Mouse (Mus musculus): ENCODE data around the gene Map3k21.

Map3k21 gene

DNA sequence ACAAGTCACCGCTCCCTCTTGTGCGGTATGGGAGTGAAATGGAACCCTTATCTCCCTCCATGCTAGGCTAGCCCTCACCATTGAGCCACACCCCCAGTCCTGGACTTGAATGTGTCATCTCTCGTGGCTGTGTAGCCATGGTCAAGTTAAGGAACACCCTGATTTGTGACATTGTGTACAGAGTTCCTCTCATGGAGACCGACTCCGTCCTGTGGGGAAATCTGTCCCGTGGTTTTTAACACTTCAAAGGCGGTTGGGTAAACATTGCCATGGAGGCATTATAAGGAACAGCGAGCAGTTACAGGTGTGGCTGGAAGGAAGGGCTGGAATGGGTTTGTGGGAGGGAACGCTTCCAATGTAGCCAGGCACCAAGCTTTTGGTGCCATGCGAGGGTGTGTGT is 6.8 kb downstream of the Map3k21 start:
- DNase-seq: no peak

DNA sequence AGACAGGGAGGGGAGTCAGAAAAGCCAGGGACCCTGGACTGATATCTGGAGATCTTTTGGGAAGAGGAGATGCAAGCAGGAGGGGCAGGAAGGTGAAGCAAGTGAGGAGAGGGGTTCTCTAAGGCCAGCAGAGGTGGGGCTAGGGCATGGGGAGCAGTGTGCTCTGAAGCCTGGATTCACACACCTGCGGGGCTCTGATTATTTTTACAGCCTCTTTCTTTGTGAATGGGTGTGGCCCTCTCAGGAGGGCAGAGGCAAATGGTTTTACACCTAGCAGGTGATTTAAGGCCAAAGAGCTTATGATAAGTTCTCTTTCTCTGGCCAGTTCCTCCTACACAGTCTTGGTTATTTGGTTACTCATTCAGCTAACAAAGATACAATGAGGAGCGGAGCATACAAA is 8.5 kb downstream of the Map3k21 start:
- no peak for DNase-seq

DNA sequence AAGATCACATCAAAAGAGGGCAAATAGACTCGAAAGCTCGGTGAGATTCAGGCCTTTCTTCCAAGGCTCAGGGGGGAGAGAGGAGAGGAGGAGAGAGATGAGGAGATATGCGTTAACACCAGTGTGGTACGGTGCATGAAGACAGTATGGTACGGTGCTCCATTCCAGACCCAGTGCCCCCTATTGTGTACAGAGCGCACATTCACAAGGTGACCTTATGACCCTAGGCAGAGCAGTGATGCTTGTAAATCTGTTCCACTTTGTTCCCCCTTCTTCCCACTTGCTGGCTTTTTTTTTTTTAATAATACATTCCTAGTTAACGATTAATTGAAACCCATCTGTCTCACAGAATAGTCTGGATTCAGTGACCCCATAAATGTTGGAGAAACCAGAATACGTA is 9.3 kb downstream of the Map3k21 start:
- DNase-seq: no peak

DNA sequence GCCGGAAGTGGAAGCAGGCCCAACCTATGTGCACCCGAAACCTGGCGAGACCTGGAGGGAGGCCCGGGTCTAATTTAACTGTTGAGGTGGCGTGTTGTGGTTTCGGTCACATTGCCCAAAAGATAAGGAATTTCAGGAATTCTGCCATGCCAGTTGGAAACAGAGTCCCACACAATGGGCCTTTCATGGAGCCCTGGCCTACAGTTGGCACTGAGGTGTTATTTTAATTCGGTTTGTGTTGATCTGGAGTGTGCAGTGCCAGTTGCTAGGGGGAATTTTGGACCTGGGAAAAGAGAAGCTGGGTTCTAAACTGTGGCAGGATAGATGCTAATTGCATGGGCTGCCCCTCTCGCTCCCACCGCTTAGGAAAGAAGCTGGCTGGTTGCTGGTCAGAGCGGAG is 10.0 kb downstream of the Map3k21 start:
- DNase-seq: no peak

DNA sequence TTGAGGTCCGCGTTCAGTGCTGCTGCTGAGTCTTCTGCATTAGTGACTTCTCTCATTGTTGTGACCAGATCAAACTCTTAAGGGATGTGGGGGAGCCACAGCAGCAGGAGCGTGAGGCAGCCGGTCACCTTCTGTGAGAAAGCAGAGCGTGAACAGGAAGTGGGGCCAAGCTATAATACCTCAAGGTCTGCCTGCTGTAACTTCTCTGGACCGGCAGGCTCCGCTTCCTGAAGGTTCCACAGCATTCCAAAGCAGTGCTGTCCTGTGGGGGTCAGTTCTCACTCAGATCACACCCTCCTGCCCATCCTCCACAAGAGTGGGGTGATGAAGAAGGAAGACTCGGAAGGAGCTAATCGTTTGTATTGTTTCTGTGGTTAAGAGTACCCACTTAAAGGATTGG is 10.5 kb downstream of the Map3k21 start:
- no peak for DNase-seq

DNA sequence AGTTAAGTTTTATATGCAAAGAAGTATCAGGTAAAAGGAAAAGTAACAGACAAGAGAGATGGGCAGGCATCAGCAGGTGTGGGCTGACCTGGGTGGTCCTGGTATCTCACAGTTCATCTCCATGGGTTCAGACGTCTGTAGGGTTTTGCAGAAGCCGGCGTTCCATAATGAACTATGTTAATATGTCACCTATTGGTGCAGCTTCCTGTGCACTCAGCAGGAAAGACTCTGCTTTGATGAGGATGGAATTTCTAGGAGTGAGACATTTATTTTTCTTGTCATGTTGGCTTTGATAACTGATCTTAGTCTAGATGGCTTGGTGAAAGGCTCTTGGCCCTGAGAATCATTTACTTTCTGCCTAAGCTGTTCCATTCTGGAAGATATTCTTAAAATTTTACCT is 12.1 kb downstream of the Map3k21 start:
- no peak for DNase-seq

DNA sequence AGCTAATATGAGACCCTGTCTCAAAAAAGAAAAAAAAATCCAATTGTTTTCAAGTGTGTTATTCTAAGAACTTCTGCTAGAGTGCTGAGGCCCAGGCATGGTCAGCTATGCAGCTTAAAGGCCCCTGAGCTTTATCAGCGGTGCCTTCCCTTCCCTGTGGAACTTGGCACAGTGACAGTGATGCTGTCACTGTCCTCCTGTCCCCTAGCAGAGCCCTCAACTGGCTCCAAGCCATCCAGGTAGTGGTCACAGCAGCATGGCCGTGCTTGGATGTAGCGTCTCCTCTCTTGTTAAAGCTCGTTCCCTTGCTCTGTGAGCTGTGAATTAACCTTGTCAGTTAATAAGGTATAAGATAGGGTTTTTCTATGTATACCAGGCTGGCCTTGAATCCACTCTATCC is 16.4 kb downstream of the Map3k21 start:
- no peak for DNase-seq

DNA sequence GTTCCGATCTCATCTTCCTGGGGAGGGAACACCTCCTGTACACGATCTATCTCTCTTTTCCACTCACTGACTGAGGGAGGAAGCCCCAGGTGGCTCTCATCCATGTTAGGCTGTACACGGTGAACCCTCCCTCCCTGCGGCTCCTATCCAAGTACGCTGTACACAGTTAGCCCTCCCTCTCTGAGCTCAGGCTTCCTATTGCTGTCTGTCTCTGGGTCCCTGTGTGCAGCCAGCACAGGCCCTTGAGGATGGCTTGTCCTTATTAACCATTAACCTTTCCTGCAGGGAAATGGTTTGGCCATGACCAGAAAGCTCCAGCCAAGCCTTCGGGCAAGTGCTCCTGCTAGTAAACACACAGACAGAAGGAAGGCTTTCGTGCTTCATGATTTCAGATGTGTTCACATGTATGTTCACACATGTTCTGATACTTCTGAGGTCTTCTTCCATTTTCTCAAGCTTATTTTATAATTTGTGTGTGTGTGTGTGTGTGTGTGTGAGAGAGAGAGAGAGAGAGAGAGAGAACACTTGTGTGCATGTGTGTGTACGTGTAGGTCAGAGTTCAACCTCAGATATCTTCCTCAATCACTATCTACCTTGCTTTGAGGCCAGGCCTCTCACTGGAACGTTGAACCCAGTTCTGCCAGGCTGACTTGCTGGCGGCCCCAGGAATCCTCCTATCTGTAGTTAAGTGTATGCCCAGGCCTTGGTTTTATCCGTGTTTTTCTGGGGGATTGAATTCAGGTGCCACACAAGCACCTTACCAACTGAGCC is 20.2 kb downstream of the Map3k21 start:
- DNase-seq: no peak

DNA sequence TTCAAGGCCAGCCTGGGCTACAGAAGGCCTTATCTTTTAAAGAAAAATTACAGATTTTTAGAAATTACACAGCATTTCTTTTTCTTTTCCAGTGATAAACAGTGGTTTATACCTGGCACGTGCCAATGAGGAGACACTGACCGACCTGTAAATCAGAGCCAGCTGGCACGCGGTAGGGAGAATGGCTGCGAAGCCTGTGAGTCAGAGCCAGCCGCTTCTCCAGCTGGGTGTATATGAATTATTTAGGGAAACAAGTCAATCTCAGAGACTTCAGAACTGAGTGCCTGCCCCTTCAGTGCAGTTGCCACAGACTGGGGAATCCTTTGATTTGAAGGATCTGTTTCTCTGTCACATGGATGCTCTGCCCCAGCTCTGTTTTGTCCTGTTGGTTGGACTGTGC is 21.6 kb downstream of the Map3k21 start:
- no peak for DNase-seq

DNA sequence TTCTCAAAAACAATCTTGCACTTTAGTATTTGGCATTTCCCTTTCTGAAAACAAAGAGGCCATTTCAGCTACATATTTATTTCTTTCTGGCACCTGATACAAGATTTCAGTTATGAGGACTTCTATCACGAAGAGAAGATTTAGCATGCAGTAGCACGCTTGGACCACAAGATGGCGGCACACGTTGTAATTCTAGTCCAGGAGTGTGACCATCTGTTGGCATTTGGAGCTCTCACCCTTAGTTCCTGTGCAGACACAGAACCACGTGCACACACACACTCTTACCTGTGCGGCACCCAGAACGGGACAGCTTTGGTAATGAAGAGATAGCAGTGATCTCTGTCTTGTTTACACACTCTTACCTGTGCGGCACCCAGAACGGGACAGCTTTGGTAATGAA is 25.4 kb downstream of the Map3k21 start:
- DNase-seq: peak; percentile 82 to 86

DNA sequence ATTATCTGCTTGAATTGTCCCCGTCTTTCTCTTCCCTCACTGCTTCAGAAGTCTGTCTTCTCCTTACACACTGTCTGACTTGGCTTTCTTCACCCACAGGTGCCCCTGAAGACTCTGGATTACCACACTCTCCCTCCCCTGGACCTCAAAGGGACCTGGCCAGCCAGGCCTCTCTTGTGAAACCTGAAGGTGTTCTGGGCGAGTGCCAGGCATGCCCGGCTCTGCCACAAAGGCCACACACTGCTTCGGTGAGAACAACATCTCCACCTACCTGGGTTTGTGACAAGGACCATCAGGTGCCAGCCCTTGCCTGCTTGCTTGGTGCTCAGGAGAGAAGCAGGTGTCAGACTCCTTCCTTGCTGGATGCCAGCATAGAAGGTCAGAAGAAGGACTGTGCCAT is 34.3 kb downstream of the Map3k21 start:
- no peak for DNase-seq

DNA sequence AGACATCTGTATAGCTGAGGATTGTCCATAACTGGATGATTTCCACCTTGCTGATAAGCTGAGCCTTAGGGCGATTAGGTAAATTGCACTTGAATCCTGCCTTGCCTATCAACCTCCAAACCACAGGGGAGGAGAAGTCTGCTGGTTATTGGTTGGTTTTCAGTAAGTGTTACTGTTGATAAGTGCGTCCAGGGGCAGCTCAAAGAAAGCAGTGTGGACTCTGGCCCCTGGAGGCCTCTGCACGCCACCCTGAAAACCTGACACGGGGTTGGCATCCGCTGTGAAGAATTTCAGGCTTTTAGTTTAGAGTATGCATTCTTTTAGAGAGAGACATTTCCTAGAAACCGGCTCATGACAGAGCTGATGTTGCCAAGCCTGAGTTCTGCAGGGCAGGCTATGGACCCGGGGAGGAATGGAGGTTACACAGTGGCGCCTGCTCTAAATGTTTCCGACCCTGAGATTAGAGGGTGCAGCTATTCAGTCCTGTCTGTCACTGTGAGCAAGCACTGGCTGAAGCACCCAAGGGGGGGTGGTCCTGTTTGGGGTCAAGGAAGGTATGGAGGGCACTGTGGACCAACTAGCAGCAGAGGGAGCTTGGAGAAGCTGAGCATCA is 38.6 kb downstream of the Map3k21 start:
- no peak for DNase-seq

DNA sequence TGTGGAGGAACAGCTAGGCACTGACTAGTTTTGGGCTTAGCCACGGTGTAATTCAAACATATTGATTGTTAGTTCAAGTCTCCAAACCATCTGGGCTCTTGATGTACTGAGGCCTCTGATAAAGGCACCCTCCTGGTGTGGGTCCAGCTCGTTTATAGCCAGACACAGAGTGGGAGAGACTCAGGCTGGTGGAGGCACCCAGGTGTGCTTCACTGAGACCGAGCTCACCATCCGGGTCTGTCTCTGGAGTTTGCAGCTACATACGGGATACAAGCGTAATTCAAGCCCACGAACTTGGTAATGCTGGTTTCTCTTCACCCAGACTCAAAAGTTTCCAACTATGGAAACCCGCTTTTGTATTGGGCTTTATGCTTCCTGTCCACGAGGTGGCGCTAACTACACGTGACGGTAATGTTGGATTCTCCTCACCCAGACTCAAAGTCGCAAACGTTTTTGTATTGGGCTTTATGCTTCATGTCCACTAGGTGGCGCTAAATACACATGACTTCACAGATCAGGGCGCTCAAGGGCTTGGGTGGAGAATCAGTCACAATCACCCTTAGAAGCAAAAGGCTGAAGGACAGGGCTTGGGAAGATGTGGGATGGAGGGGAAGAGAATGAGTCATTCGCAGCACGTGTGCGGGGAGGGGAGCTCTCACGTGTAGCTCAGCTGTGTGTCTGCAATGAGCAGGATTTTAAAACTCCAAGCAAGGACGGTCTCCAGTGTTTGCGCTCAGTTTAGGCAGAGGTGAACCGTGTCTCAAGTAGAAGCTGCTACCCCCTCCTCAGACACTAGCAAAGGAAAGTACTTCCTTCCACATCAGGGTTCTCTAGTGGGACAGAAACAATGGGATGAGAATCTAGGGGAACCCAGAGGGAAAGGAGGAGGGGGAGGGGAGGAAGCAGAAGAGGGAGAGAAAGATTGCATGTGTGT is 40.0 kb downstream of the Map3k21 start:
- peak; percentile 90 for DNase-seq

DNA sequence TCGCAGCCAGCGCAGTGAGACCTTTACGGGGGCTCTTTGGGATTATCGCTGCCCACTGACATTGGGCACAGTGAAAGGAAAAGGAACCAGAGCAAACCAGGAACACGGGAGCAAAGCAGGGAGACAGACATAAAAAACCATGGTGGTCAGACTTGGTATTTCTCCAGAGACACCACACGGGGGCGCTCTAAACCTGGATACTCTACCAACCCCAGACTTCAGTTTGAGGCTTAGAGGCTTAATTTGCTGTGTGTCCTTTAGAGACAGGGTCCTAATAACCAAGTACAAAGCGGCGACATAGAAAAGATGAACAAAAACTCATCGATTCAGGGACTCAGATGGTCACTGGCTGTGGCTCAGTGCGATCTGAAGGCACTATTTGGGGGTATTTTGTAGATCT is 45.4 kb downstream of the Map3k21 start:
- DNase-seq: peak; percentile 70 to 85

DNA sequence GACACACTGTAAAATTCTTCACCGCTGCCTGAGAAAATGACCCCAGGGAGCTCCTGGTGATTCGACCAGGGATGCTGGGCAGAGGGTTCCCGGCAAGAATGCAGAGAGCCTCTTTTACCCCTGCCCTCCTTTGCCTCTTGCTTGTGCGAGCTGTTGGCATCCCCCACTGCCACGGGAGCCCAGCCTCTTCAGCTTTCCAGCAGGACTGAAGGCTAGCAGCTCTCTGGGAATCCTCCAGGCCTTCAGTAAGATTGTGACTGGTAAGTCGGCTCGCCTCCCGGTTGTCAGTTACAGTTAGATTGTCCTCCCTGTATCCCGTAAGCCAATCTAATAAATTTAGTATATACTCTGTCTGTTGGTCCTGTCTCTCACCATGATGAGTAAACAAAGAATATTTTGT is 46.5 kb downstream of the Map3k21 start:
- DNase-seq: peak in 1 of 2 experiments; percentile 44

DNA sequence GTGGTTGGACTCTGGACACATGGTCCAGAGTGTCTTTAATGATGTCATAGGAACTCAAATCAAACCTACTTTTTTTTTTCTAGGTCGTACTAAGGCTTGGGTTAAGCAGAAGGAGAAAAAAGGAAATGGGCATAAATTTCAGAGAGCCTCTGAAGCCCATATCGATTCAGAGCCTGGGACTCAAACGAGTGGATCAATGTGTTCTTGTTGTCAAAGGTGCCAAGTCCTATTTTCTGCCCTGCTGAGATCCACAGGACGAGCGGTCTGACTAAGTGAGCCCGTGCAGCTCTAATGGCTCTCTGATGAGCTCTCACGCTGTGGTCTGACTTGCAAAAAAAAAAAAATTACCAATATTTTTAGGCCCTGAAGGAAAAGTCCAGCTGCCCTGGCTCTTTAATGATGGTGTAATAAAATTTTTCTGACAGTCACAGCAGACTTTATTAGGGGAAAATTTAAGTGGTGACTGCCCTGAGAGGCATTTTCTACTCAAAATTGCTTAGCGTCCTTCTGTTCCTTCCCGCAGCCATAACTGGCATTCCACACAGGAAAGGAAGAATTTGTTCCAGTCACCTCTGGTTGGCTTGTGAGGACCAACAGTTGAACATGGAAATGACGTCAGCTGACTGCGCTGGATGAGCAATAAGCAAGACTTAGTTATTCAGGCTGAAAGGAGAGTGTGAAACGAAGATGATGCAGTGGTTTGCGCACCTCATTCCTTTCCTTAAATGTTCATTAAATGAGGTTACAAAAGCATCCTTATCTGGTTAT is 47.2 kb downstream of the Map3k21 start:
- no peak for DNase-seq

DNA sequence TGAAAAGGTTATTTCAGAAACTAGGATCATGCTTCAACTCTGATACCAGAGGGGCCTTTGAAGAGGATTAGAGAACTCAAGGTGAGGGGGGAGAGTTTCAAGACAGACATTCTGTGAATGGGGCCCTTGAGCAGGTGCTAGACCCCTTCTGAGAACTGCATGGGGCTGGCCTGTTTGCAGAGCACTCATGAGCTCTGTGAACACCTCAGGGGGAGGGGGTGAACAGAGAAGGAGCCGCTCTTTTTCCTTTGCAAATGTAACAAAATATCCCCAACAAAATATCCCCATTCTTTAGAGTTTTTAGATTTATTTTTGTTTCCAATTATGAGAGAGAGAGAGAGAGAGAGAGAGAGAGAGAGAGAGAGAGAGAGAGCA is 47.7 kb downstream of the Map3k21 start:
- no peak for DNase-seq

DNA sequence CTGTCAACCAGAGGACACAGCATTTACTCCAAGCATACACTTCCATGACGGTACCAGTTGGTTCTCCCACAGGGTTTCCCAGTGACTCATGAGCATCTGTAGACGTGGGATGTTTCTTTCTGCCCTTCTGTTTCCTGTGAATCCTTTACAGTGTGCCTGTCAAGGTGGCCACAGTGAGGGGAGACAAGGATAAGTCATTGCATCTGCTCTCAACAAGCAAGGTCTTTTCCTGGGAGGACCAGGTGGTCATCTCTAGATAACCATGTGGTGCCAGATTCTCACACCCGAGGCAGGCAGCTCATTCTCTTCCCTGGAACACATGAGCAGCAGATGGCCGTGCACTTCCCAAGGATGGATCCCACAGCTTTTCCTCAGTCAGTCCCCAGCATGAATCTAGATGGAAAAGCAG is 49.1 kb downstream of the Map3k21 start:
- peak; percentile 83 to 90 for DNase-seq

DNA sequence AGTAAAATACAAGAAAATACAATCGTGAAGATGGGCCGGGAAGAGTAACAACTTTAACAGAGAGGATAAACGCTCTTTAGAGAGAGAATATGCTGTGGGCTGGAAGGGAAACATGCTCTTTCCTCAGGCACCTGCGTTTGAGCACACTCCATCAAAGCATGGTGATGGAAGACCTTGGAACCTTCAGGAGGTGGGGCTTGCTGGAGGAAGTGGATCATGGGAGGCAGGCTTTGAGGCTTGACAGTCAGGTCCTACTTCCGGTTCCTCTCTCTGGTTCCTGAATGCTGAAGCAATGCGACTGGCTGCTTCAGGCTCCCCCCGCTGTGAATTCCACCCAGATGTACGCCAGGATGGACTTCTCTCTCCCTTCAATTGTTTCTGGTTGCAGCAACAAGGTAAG is 49.8 kb downstream of the Map3k21 start:
- DNase-seq: peak; percentile 76 to 85

DNA sequence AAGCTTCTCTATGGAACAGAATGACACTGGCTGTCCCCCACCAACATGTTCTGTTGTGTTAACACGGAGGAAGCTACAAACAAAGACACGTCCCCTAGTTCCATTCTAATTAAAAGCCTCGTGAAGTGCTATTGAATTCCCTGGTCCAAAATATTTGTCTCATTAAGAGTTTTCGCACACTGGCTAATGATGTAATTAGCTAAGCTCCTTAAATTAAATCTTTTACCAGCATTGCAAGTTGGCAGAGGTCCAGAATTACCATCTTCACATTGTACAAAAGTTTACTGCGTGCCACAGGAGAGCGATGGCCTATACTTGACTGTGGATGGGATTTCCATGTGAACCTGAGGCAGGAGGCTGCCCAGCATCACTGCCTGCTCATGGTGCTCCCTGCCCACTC is 51.5 kb downstream of the Map3k21 start:
- DNase-seq: no peak

DNA sequence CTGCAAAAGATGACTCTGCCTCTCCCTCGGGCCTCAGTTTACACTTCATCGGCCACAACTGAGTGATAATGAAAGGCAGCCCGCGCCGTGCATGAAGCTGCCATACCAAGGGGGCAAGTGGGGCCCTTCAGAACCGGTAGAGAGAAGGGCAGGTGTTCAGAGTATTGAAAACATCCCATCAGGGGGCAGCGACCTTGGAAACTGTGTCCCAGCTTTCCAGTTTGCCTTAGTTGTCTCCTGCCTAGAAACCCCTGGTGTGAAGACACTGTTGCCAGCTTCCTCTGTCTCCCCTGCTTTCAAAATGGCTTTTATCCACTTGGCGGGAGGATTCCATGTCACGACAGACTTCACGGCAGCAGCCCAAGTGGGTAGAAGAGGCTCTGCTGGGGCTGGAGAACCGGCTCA is 53.6 kb downstream of the Map3k21 start:
- peak; percentile 56 to 58 for DNase-seq

DNA sequence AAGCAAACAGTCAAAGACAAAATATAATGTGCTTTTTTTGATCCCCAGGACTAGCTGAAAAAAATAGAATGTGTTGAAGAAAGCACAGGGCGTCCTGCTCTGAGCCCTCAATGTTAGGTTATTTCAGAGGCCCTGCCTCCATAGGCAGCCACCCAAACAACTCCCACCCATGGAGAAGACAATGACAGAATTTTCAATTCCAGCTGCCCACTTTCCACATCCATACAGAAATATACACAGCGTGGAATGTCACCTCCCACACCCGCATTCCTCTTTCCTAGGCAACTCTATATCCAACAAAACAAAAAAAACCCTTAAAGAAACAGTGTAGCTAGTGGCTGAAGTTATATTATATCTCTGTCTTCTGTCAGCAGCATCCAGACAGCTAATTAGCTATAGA is 61.1 kb downstream of the Map3k21 start:
- no peak for DNase-seq

DNA sequence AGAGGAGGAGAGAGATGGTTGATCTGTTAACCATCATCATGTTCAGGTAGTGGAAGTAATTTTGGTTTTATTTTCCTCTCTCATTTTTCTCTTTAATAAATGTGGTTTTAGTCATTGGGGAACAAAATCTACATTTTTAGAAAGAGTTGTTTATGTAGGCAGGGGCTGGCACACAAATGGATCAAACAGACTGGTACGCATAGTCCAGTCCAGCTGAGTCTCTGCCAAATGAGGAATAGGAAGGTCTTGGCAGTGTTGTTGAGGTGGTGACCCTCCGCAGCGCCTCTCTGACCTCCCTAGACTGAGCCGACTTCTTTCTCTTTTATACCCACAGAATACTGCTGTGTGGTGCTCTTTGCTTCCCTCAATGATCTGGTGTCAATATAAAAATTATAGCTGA is 65.7 kb downstream of the Map3k21 start:
- DNase-seq: no peak

Measured in cerebellum, adult 18-20 months (tissue).